Mouse (Mus musculus): ENCODE measurements around the gene Gm20605.

The Gm20605 gene

DNA sequence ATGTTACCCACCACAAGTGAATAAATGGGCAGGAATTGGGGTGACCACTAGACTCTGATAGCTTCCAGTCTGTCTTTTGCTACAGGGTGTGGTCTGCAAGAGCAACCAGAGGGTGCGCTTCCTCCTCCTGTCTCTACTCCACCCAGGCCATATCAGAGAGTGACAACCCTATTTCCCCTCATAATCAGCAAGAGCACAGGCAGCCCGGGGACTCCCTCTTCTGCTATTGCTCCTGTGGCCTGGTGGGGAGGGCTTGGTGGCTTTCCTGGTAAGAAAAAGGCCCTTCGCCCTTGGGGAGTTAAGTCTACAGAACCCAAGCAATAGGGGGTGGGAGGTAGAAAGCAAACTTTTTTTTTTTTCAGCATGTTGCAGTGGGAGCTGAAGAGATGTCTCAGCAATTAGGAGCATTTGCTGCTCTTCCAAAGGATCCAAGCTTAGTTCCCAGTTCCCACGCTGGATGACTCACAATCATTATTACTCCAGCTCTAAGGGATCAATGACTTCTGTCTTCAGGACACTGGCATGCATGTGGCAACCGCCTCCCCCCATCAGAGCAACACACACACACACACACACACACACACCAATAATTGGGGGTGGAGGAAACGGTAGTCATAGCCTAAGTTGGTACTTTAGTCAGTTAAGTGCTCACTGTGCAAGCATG, 57.3 kb downstream of the Gm20605 start:
- DNase-seq (ENCODE audit: low spot score in 2 of 2) = peak; percentile 59 to 60

GRCm38 (mm10) chr5:137689974-137690373, 61.0 kb downstream of the Gm20605 start:
- DNase-seq (ENCODE audit: low spot score in 2 of 2) = no peak

DNA sequence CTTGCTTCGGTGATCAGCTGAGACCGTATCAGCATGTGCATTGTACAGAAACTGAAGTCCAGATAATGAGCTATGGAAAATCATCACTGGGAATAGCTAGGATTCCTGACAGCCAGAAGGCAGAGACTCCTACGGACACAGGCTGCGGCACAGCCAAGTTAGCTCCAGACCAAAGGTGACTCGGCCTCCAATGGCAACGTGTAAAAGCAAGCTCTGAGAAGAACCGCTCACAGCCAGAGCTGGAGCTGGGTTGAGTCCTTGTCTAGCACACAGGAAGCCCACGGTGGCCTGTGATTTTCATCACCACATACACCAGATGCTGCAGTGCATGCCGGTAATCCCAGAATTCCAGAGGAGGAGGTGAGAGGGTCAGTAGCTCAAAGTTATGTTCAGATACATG, 61.6 kb downstream of the Gm20605 start:
- no peak for DNase-seq (ENCODE audit: low spot score in 2 of 2)

GRCm38 (mm10) chr5:137691881-137692280, 62.9 kb downstream of the Gm20605 start:
- DNase-seq (ENCODE audit: low spot score in 2 of 2) = no peak
